Mouse (Mus musculus) midbrain, embryonic 16.5 days (tissue): ENCODE results near the gene Rtn4rl2. TPM values are rescaled to one million over a fixed set of nuclear protein-coding genes. Genes with fewer than 3 reads are reported as not detected.
A peak's percentile ranks its signal among the peaks of the same experiment; 100 is the strongest.

Experiments
- ATAC-seq: fragments of 200-750 bp; cut with Nextera tagmentation; 2 replicates; pipeline ENCODE4 v1.8.0; 2017; ENCODE audit warnings: moderate TSS enrichment
- H3K27ac ChIP-seq: fragments of 300-500 bp; sonication (generic); 2 replicates; pipeline ENCODE4 v1.5.1; 2014; ENCODE audit warnings: mild to moderate bottlenecking, low read length, mixed read lengths
- H3K27me3 ChIP-seq: fragments of 300-500 bp; sonication (generic); 2 replicates; pipeline ENCODE4 v1.6.1; 2014; ENCODE audit warnings: low read depth, low read length, mixed read lengths; ENCODE audit not compliant: control insufficient read depth, insufficient read depth
- H3K36me3 ChIP-seq: fragments of 300-500 bp; sonication (generic); 2 replicates; pipeline ENCODE4 v1.6.1; 2014; ENCODE audit warnings: mild to moderate bottlenecking, low read length, moderate library complexity, mixed read lengths; ENCODE audit not compliant: control insufficient read depth, insufficient read depth
- H3K4me1 ChIP-seq: fragments of 300-500 bp; sonication (generic); 2 replicates; pipeline ENCODE4 v1.6.1; 2014; ENCODE audit warnings: mild to moderate bottlenecking, low read length, mixed read lengths; ENCODE audit not compliant: control insufficient read depth, insufficient read depth
- H3K4me2 ChIP-seq: fragments of 300-500 bp; sonication (generic); 2 replicates; pipeline ENCODE4 v1.6.1; 2014; ENCODE audit warnings: mild to moderate bottlenecking, low read length, mixed read lengths
- H3K4me3 ChIP-seq: fragments of 300-500 bp; sonication (generic); 2 replicates; pipeline ENCODE4 v1.5.1; 2014; ENCODE audit warnings: low read depth, mild to moderate bottlenecking, low read length, moderate library complexity, mixed read lengths
- H3K9ac ChIP-seq: fragments of 300-500 bp; sonication (generic); 2 replicates; pipeline ENCODE4 v1.6.1; 2014; ENCODE audit warnings: low read depth, low read length, mixed read lengths
- H3K9me3 ChIP-seq: fragments of 300-500 bp; sonication (generic); replicated peaks from 2 replicates; pipeline ENCODE4 v1.6.1; 2014; ENCODE audit warnings: mild to moderate bottlenecking, low read length, mixed read lengths; ENCODE audit not compliant: control insufficient read depth, poor library complexity, severe bottlenecking
- WGBS: fragments of 180-500 bp; shearing (Covaris S2); extraction: QIAGEN DNeasy Blood & Tissue Kit; methylation state at CpG from one replicate; pipeline ENCODE4 v1.1.7; 2014; 5-methylcytosine and 5-hydroxymethylcytosine counted together
- polyA plus RNA-seq: library from polyadenylated mRNA; unstranded; fragments of >200 nt; fragmentation: Nextera tagmentation; extraction: Ambion mirVana; gene quantifications from 2 replicates; pipeline ENCODE4 v1.2.1, GENCODE M21; 2015

Rtn4rl2 gene
- polyA plus RNA-seq, 1 experiment from 2014 or later = 3.9 TPM

GRCm38 (mm10) chr2:84887411-84888271 is 1.1 kb upstream of the Rtn4rl2 start:
- peak overlapping the region; percentile 70 for H3K4me3 ChIP-seq
- peak overlapping the region; percentile 97 for H3K4me2 ChIP-seq
- no peaks in the 10 kb centered on the region for H3K9me3 ChIP-seq
- ATAC-seq = peak; percentile 28
- no peaks in the 10 kb centered on the region for H3K36me3 ChIP-seq
- H3K9ac ChIP-seq = peak overlapping the region; percentile 42
- peak overlapping the region; percentile 20; the same call in 1 of the 2 replicates for H3K27ac ChIP-seq
- under 1% methylated on average over 58 of the region's 58 CpGs for WGBS
- peaks cover 29% of the 10 kb centered on the region for H3K27me3 ChIP-seq
- peaks cover 24% of the 10 kb centered on the region for H3K4me1 ChIP-seq

- Histone ChIP-seq H3K4me2 (peak overlapping the region; percentile 97), H3K27ac (no peak overlapping the region), H3K9ac (peak overlapping the region; percentile 66), H3K27me3 (peaks cover 33% of the 10 kb centered on the region), H3K36me3 (no peaks in the 10 kb centered on the region), H3K4me3 (peak overlapping the region; percentile 70), H3K9me3 (no peaks in the 10 kb centered on the region), H3K4me1 (peaks cover 24% of the 10 kb centered on the region)
- WGBS = 0% methylated on average over 6 of the region's 39 CpGs
- peak; percentile 52 for ATAC-seq
Observed at GRCm38 (mm10) chr2:84886821-84887281, 341 bp upstream of the Rtn4rl2 start.

- no peaks in the 10 kb centered on the region for H3K9me3 ChIP-seq
- peak overlapping the region; percentile 97 for H3K4me2 ChIP-seq
- H3K4me3 ChIP-seq = peak overlapping the region; percentile 70
- no peaks in the 10 kb centered on the region for H3K36me3 ChIP-seq
- WGBS = 9% methylated on average over 22 of the region's 23 CpGs
- H3K4me1 ChIP-seq = peaks cover 24% of the 10 kb centered on the region
- peaks cover 31% of the 10 kb centered on the region for H3K27me3 ChIP-seq
- no peak for ATAC-seq
- no peak overlapping the region for H3K27ac ChIP-seq
- peak overlapping the region; percentile 66 for H3K9ac ChIP-seq
Observed at GRCm38 (mm10) chr2:84885084-84886055, 1.1 kb downstream of the Rtn4rl2 start.

- Histone ChIP-seq H3K9ac (no peak overlapping the region), H3K9me3 (no peaks in the 10 kb centered on the region), H3K4me2 (peak overlapping the region; percentile 97), H3K27ac (no peak overlapping the region), H3K4me3 (peak overlapping the region; percentile 70), H3K4me1 (peaks cover 24% of the 10 kb centered on the region), H3K27me3 (peaks cover 30% of the 10 kb centered on the region), H3K36me3 (no peaks in the 10 kb centered on the region)
- 56% methylated on average over 4 of the region's 4 CpGs for WGBS
- no peak for ATAC-seq
Observed at GRCm38 (mm10) chr2:84884611-84885010, 1.9 kb downstream of the Rtn4rl2 start.

- Histone ChIP-seq H3K4me1 (peaks cover 20% of the 10 kb centered on the region), H3K36me3 (no peaks in the 10 kb centered on the region), H3K4me3 (no peak overlapping the region), H3K4me2 (peak overlapping the region; percentile 49; the same call in 1 of the 2 replicates), H3K27ac (no peak overlapping the region), H3K27me3 (peaks cover 25% of the 10 kb centered on the region), H3K9ac (no peak overlapping the region), H3K9me3 (no peaks in the 10 kb centered on the region)
- no peak for ATAC-seq
- WGBS = 64% methylated on average over 4 of the region's 4 CpGs
Observed at GRCm38 (mm10) chr2:84883942-84884341, 2.6 kb downstream of the Rtn4rl2 start.

- peaks cover 25% of the 10 kb centered on the region for H3K27me3 ChIP-seq
- no peaks in the 10 kb centered on the region for H3K36me3 ChIP-seq
- H3K4me3 ChIP-seq = peak overlapping the region; percentile 6; the same call in 1 of the 2 replicates
- ATAC-seq = no peak
- no peaks in the 10 kb centered on the region for H3K9me3 ChIP-seq
- no peak overlapping the region for H3K27ac ChIP-seq
- H3K9ac ChIP-seq = 0 out of 2 replicates have a peak overlapping the region, but pooled peaks have one; percentile 39
- WGBS = 4% methylated on average over 9 of the region's 11 CpGs
- H3K4me1 ChIP-seq = peaks cover 17% of the 10 kb centered on the region
- H3K4me2 ChIP-seq = peak overlapping the region; percentile 49
Observed at GRCm38 (mm10) chr2:84883530-84883929, 3.0 kb downstream of the Rtn4rl2 start.

GRCm38 (mm10) chr2:84883084-84883483 is 3.4 kb downstream of the Rtn4rl2 start:
- ATAC-seq = no peak
- no peak overlapping the region for H3K27ac ChIP-seq
- no peaks in the 10 kb centered on the region for H3K36me3 ChIP-seq
- WGBS = 4% methylated on average over 6 of the region's 6 CpGs
- no peaks in the 10 kb centered on the region for H3K9me3 ChIP-seq
- H3K9ac ChIP-seq = no peak overlapping the region
- H3K27me3 ChIP-seq = peaks cover 24% of the 10 kb centered on the region
- H3K4me2 ChIP-seq = peak overlapping the region; percentile 49
- H3K4me1 ChIP-seq = peaks cover 16% of the 10 kb centered on the region
- H3K4me3 ChIP-seq = 0 out of 2 replicates have a peak overlapping the region, but pooled peaks have one; percentile 6

GRCm38 (mm10) chr2:84882606-84883005 is 3.9 kb downstream of the Rtn4rl2 start:
- H3K9ac ChIP-seq = no peak overlapping the region
- no peaks in the 10 kb centered on the region for H3K36me3 ChIP-seq
- no peak overlapping the region for H3K4me3 ChIP-seq
- no peak overlapping the region for H3K27ac ChIP-seq
- ATAC-seq = no peak
- H3K9me3 ChIP-seq = no peaks in the 10 kb centered on the region
- peaks cover 11% of the 10 kb centered on the region for H3K4me1 ChIP-seq
- peak overlapping the region; percentile 49 for H3K4me2 ChIP-seq
- H3K27me3 ChIP-seq = peaks cover 19% of the 10 kb centered on the region
- 8% methylated on average over 23 of the region's 23 CpGs for WGBS
